Mouse (Mus musculus) testis, adult 2 months (tissue): ENCODE results near the gene Trim17. TPM values are rescaled to one million over a fixed set of nuclear protein-coding genes. Genes with fewer than 3 reads are reported as not detected.

Source experiments
- H3K27ac ChIP-seq: fragments of 200-500 bp; 2 replicates; pipeline ENCODE4 v1.5.1; 2012; ENCODE audit warnings: low read depth, low read length; ENCODE audit not compliant: control insufficient read depth, insufficient read depth
- H3K27me3 ChIP-seq: fragments of 200-500 bp; 2 replicates; pipeline ENCODE4 v1.6.1; 2012; ENCODE audit warnings: mild to moderate bottlenecking, low read length, moderate library complexity; ENCODE audit not compliant: control insufficient read depth, insufficient read depth
- H3K36me3 ChIP-seq: fragments of 200-500 bp; 2 replicates; pipeline ENCODE4 v1.6.1; 2012; ENCODE audit warnings: mild to moderate bottlenecking, low read length; ENCODE audit not compliant: control insufficient read depth, insufficient read depth
- H3K4me1 ChIP-seq: fragments of 200-500 bp; 2 replicates; pipeline ENCODE4 v1.6.1; 2012; ENCODE audit warnings: low read length; ENCODE audit not compliant: control insufficient read depth, insufficient read depth
- H3K4me3 ChIP-seq: fragments of 200-500 bp; 2 replicates; pipeline ENCODE4 v1.5.1; 2012; ENCODE audit warnings: low read depth, mild to moderate bottlenecking, low read length, moderate library complexity, mixed read lengths; ENCODE audit not compliant: control insufficient read depth
- CTCF ChIP-seq: fragments of 200-500 bp; IDR thresholded peaks from 2 replicates; pipeline ENCODE4 v1.5.1; 2012; ENCODE audit warnings: low read depth, mild to moderate bottlenecking, inconsistent platforms, low read length, moderate library complexity; ENCODE audit not compliant: control insufficient read depth, insufficient read depth, insufficient replicate concordance
- POLR2A ChIP-seq: fragments of 200-500 bp; IDR thresholded peaks from 2 replicates; pipeline ENCODE4 v1.6.1; 2012; ENCODE audit warnings: low read depth, mild to moderate bottlenecking, inconsistent platforms, low read length, moderate library complexity; ENCODE audit not compliant: control insufficient read depth
- polyA plus RNA-seq: library from polyadenylated mRNA; depleted of rRNA; stranded (reverse); fragments of >200 nt; gene quantifications from 2 replicates; pipeline ENCODE4 v1.2.3, GENCODE M21; 2012

Trim17 gene
- polyA plus RNA-seq, 1 experiment = 166 TPM

DNA sequence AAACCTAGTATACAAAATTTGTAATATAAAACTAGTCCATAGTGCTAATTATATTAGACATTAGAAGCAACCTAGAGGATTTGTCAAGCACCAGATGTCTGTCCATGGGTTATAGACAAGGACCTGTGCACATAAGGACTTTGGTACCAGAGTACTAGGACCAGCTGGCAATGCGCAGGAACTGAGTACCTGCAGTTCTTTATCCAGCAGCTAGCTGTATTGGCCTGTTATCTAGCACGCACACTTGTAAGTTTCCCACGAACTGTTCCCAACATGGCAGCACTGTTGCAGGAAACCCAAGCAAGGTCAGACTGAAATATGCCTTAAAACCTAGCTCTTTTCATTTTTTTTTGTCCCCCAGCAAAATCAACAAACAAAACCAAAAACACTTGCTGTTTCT is 24.2 kb upstream of the Trim17 start:
- peaks cover 2% of the 10 kb centered on the region for H3K36me3 ChIP-seq
- H3K27ac ChIP-seq = no peak overlapping the region
- TF ChIP-seq POLR2A (no peak), CTCF (no peak)
- no peak overlapping the region for H3K4me3 ChIP-seq
- H3K4me1 ChIP-seq = peaks cover 14% of the 10 kb centered on the region
- no peaks in the 10 kb centered on the region for H3K27me3 ChIP-seq

DNA sequence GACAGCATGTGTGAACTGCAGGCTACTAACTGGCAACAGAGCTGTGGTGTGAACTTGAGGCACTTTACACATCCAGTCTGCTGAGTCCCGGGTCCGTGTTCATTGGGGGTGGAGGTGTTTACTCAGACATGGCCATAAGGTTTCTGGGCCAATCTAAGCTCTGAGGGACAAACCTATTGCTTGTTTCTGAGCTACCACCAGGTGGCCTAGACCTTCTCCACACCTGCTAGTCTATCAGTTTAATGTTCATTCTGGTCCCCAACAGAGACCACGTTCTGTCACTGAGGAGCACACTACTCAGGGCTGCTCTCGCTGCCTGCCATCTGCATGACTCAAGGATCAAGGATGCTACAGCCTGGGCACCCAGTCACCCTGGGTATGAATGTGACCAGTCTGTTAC is 22.9 kb upstream of the Trim17 start:
- Histone ChIP-seq H3K27ac (no peak overlapping the region), H3K27me3 (no peaks in the 10 kb centered on the region), H3K36me3 (peaks cover 2% of the 10 kb centered on the region), H3K4me1 (peaks cover 14% of the 10 kb centered on the region), H3K4me3 (no peak overlapping the region)
- TF ChIP-seq POLR2A (no peak), CTCF (no peak)

DNA sequence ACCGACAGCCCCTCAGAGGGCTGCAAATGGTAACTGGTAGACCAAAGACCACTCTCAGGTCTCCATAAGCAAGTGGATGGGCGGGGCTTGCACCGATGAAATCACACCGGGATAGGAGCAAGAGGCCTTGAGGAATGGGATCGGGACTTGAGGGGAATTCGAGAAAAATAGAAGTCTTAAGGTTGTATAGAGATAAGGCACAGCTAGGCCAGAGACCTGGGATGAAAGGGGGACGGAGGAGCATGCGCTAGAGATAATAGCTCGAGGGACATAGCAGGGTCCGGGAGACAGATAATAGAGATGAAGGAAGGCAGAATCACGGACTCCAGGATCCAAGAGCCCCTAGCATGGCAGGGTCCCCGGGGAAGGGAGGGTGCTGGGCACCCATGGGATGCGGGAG is 16.6 kb upstream of the Trim17 start:
- Histone ChIP-seq H3K27me3 (no peaks in the 10 kb centered on the region), H3K36me3 (peaks cover 1% of the 10 kb centered on the region), H3K27ac (peak overlapping the region; percentile 82; the same call in 1 of the 2 replicates), H3K4me3 (peak overlapping the region; percentile 85), H3K4me1 (peaks cover 11% of the 10 kb centered on the region)
- TF ChIP-seq POLR2A (no peak), CTCF (no peak)

DNA sequence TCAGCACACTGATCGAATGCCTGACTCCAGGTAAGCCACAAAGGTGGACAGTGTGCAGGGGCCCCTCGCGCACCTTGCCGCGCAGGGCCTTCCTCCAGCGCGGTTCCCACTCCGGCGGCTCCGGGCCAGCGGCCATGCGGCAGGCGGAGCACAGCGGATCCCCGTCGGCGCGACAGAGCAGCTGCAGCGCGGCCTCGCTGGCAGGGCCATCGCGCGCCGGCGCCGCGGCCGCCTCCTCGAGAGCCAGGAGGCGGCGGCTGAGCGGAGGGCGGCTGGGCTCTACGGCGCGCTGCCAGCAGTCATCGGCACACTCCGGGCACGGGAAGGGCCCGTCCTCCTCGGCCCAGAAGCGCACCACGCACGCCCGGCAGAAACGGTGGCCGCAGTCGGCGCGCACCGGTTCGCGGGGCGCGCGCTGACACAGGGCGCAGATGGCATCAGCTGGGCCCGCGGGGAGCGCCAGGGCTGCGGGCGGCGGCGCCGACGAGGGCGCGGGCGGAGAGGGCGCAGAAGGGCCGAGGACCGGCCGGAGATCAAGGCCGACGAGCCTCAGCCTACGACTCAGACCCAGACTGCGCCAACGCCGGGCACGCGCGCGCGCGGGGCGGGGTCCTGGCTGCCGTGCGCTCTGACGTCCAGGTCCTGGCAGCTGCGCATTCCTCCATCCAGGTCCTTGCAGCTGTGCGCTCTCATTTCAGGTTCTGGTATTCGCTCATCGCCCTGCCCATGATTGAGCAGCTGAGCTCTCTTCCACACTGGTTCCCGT is 16.0 kb upstream of the Trim17 start, which contains the start of gene Rnf187:
Gene Rnf187 (minus strand): TSS at position 595 of the 766 bp plus-strand sequence.
- TF ChIP-seq CTCF = no peak
- TF ChIP-seq POLR2A = peak; percentile 88
- peak within 1 kb of the TSS; percentile 82 for H3K27ac ChIP-seq

DNA sequence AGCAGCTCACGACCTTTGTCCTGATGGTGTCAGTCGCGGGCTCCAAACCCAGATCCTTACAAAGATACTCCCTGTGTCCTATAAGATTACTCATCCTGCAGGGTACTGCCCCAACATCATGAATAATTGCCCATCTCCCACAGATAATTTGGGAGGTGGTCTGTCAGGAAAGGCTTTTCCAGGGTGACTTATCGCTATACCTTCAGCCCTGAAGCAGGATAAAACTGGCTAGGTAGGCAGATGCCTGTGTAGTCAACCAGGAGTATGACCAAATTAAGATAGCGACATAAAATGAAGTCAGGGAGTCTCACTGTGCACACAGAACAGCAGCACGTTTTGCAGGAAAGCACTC is 15.4 kb upstream of the Trim17 start:
- Histone ChIP-seq H3K36me3 (no peaks in the 10 kb centered on the region; the same call in 1 of the 2 replicates), H3K27me3 (no peaks in the 10 kb centered on the region), H3K4me3 (peak overlapping the region; percentile 85), H3K4me1 (peaks cover 11% of the 10 kb centered on the region), H3K27ac (peak overlapping the region; percentile 69)
- TF ChIP-seq CTCF (no peak), POLR2A (no peak)

More for the DNA sequence above, 16.0 kb upstream of the Trim17 start, which contains the start of gene Rnf187:
- no peaks in the 10 kb centered on the region for H3K27me3 ChIP-seq
- H3K36me3 ChIP-seq = no peaks in the 10 kb centered on the region; the same call in 1 of the 2 replicates
- H3K4me3 ChIP-seq = peak within 1 kb of the TSS; percentile 85
- peaks cover 11% of the 10 kb centered on the region for H3K4me1 ChIP-seq

DNA sequence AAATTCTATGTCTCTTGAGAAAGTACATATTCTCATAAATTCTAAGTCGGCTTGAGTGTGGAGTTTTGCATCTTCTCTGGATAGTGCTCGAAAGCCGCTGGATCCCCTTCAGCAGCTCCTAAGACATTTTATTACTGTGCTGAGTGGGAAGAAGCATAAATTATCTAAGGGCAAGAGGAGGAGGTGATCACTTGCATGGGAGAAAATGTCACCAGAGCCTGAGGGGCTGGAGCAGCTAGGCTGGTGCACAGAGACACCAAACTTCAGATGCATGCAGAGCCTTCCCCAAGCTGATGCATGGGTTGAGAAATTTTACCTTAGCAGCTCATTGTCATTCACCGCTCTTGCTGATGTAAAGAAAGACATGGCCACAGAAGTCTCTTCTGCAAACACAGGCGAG is 10.3 kb upstream of the Trim17 start:
- peaks cover 6% of the 10 kb centered on the region for H3K4me1 ChIP-seq
- H3K4me3 ChIP-seq = no peak overlapping the region
- no peak overlapping the region for H3K27ac ChIP-seq
- no peaks in the 10 kb centered on the region for H3K36me3 ChIP-seq
- no peaks in the 10 kb centered on the region for H3K27me3 ChIP-seq
- TF ChIP-seq POLR2A = no peak
- TF ChIP-seq CTCF = no peak

DNA sequence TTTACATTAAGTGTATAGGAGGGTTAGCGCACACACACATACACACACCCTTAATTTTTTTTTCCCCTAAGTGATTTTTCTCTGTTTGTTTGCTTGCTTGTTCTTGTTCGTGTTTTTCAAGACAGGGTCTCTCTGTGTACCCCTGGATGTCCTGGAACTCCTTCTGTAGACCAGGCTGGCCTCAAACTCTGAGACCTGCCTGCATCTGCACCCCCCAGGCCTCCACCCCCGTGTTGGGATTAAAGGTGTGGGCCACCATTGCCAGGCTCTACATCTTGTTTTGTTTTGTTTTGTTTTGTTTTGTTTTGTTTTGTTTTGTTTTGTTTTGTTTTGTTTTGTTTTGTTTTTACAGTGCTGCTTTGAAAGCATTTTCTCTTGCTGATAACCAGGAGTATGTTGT is 7.2 kb upstream of the Trim17 start:
- no peaks in the 10 kb centered on the region for H3K27me3 ChIP-seq
- H3K27ac ChIP-seq = no peak overlapping the region
- H3K36me3 ChIP-seq = no peaks in the 10 kb centered on the region
- H3K4me1 ChIP-seq = peaks cover 6% of the 10 kb centered on the region
- TF ChIP-seq POLR2A (no peak), CTCF (no peak)
- no peak overlapping the region for H3K4me3 ChIP-seq
